ENCODE assay signal across 8 mouse cellular contexts in the genomic region with DNA sequence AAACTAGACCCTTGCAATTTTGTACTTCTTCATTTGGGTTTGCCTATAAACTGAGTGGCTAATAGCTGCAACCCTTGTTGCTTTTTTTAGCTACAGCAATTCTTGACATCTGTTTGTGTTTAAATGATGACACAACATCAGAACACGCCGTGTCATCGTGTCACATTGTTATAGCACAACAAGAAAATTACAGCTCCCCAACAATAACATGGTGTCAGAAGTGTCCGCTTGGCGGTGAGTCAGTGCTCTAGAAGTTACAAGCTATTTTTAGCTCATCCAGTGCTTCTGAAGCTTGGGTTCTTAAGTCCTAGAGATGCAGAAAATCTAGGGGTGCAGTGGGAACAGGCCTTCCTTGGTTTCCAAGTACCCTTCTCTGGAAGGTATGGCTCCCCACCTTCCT. TPM values are rescaled to one million over a fixed set of nuclear protein-coding genes. Genes with fewer than 3 reads are reported as not detected.
DNase-seq lines count a peak whose midpoint lies in the region; ATAC-seq and TF ChIP-seq lines count a peak whose summit lies in the region.

No protein-coding gene starts in this region.

- H3K4me1 ChIP-seq in heart, embryonic 13.5 days, result peaks cover 23% of the 10 kb centered on the region
- H3K4me1 ChIP-seq in liver, embryonic 14.5 days (replicated peaks; ENCODE audit: control insufficient read depth in 2 of 2, insufficient read depth in 2 of 2, low read length in 1 of 2), result peaks cover 0 to 7% of the 10 kb centered on the region in 2 experiments; a peak in 2 of 4 replicates
- H3K4me1 ChIP-seq in neural tube, embryonic 15.5 days, result peaks cover 18% of the 10 kb centered on the region
- peaks cover 4% of the 10 kb centered on the region for H3K4me1 ChIP-seq in thymus, adult 2 months (replicated peaks; ENCODE audit: control insufficient read depth, insufficient read depth, low read length)

- 19% methylated on average over 5 of the region's 5 CpGs for WGBS in heart, embryonic 13.5 days
- WGBS in liver, embryonic 14.5 days (ENCODE audit: insufficient replicate concordance), result 47% methylated on average over 5 of the region's 5 CpGs
- 55% methylated on average over 5 of the region's 5 CpGs for WGBS in neural tube, embryonic 15.5 days
- 66% methylated on average over 5 of the region's 5 CpGs for WGBS in thymus, adult 2 months

- TF ChIP-seq CTCF in layer of hippocampus, adult 2 months (conservative IDR thresholded peaks at IDR 0.05), result no peak
- no peak for TF ChIP-seq CTCF in Patski (IDR thresholded peaks at IDR 0.05)
- no peak for TF ChIP-seq CTCF in liver, embryonic 14.5 days (IDR thresholded peaks at IDR 0.05; ENCODE audit: low read depth)
- TF ChIP-seq CTCF in thymus, adult 2 months (IDR thresholded peaks at IDR 0.05; ENCODE audit: borderline replicate concordance, control insufficient read depth, extremely low read depth, insufficient read depth, low read length, poor library complexity), result no peak

- no peak for DNase-seq in layer of hippocampus, adult 2 months (ENCODE audit: low spot score in 2 of 2)
- no peak for DNase-seq in layer of hippocampus, adult 9-10 months (ENCODE audit: low spot score)
- DNase-seq in Patski (ENCODE audit: low read depth, low spot score), result peak; percentile 10
- DNase-seq in liver, embryonic 14.5 days (ENCODE audit: low read depth in 3 of 3, low spot score in 3 of 3), result no peak
- no peak for DNase-seq in thymus, adult 2 months
- DNase-seq in kidney, adult 18-20 months, result no peak

- in situ Hi-C loops in Patski (cut with MboI; ENCODE audit: low pct_unique_long_range_greater_than_20kb), result loop anchor here (5.0 kb wide), 1 partner anchor 45 kb away; no protein-coding TSS in a partner anchor

- CTCF ChIA-PET in Patski (lab: Charles Lee), result interaction anchor here (0.8 to 1.4 kb wide), 7 partner anchors 10 to 47 kb away, joined by 3 to 4 read pairs (median 3); no protein-coding TSS in a partner anchor

- TF ChIP-seq EP300 in liver, embryonic 14.5 days (IDR thresholded peaks at IDR 0.05; ENCODE audit: low read depth), result no peak

- POLR2A ChIA-PET in Patski (lab: Charles Lee), result interaction anchor here (1.5 kb wide), 1 partner anchor 42 kb away, joined by 5 read pairs; no protein-coding TSS in a partner anchor

- no peaks in the 10 kb centered on the region for H3K9me3 ChIP-seq in heart, embryonic 13.5 days
- no peaks in the 10 kb centered on the region for H3K9me3 ChIP-seq in liver, embryonic 14.5 days (ENCODE audit: control insufficient read depth, low read length)
- H3K9me3 ChIP-seq in neural tube, embryonic 15.5 days (replicated peaks), result no peaks in the 10 kb centered on the region

- peaks cover 6% of the 10 kb centered on the region for H3K36me3 ChIP-seq in heart, embryonic 13.5 days
- H3K36me3 ChIP-seq in liver, embryonic 14.5 days (replicated peaks; ENCODE audit: control insufficient read depth, insufficient read depth, low read depth), result no peaks in the 10 kb centered on the region
- H3K36me3 ChIP-seq in neural tube, embryonic 15.5 days, result 0 out of 2 replicates have a peak, but pooled peaks cover 4% of the 10 kb centered on the region
- no peaks in the 10 kb centered on the region for H3K36me3 ChIP-seq in thymus, adult 2 months (ENCODE audit: control insufficient read depth, insufficient read depth, low read length)

- ATAC-seq in Patski, result no peak
- no peak for ATAC-seq in heart, embryonic 13.5 days (ENCODE audit: extremely low read depth, insufficient number of reproducible peaks, low FRiP score, low TSS enrichment)
- ATAC-seq in liver, embryonic 14.5 days (ENCODE audit: insufficient read depth), result no peak
- no peak for ATAC-seq in neural tube, embryonic 15.5 days (ENCODE audit: low FRiP score)

- peak overlapping the region; percentile 94 for H3K27ac ChIP-seq in layer of hippocampus, adult 2 months
- peak overlapping the region; percentile 98 for H3K27ac ChIP-seq in heart, embryonic 13.5 days (replicated peaks)
- no peak overlapping the region for H3K27ac ChIP-seq in liver, embryonic 14.5 days
- peak overlapping the region; percentile 92 for H3K27ac ChIP-seq in neural tube, embryonic 15.5 days (replicated peaks)
- H3K27ac ChIP-seq in thymus, adult 2 months (ENCODE audit: control insufficient read depth, insufficient read depth, low read length), result no peak overlapping the region; the same call in 1 of the 2 replicates

- H3K4me3 ChIP-seq in layer of hippocampus, adult 2 months, result peak overlapping the region; percentile 98
- peak overlapping the region; percentile 93 for H3K4me3 ChIP-seq in heart, embryonic 13.5 days
- peak overlapping the region; percentile 53 to 62; a peak in 2 of 4 replicates for H3K4me3 ChIP-seq in liver, embryonic 14.5 days (ENCODE audit: insufficient read depth in 1 of 2, low read depth in 2 of 2, low read length in 2 of 2)
- H3K4me3 ChIP-seq in neural tube, embryonic 15.5 days (replicated peaks), result peak overlapping the region; percentile 65
- no peak overlapping the region for H3K4me3 ChIP-seq in thymus, adult 2 months (ENCODE audit: control insufficient read depth, insufficient read depth, low read length)

- peak overlapping the region; percentile 91 for H3K4me2 ChIP-seq in heart, embryonic 13.5 days
- H3K4me2 ChIP-seq in liver, embryonic 14.5 days (ENCODE audit: low read depth), result peak overlapping the region; percentile 85
- peak overlapping the region; percentile 82 for H3K4me2 ChIP-seq in neural tube, embryonic 15.5 days

- H3K9ac ChIP-seq in heart, embryonic 13.5 days, result peak overlapping the region; percentile 94
- H3K9ac ChIP-seq in liver, embryonic 14.5 days (replicated peaks), result no peak overlapping the region
- peak overlapping the region; percentile 80; the same call in 1 of the 2 replicates for H3K9ac ChIP-seq in neural tube, embryonic 15.5 days (replicated peaks)

- TF ChIP-seq POLR2A in thymus, adult 2 months (IDR thresholded peaks at IDR 0.05; ENCODE audit: control insufficient read depth, extremely low read depth, insufficient read depth, low read length, poor library complexity), result no peak

- no peaks in the 10 kb centered on the region for H3K27me3 ChIP-seq in Patski
- H3K27me3 ChIP-seq in heart, embryonic 13.5 days (replicated peaks), result no peaks in the 10 kb centered on the region
- no peaks in the 10 kb centered on the region for H3K27me3 ChIP-seq in liver, embryonic 14.5 days (ENCODE audit: control insufficient read depth, insufficient read depth, low read length)
- no peaks in the 10 kb centered on the region for H3K27me3 ChIP-seq in neural tube, embryonic 15.5 days (replicated peaks)
- no peaks in the 10 kb centered on the region for H3K27me3 ChIP-seq in thymus, adult 2 months (ENCODE audit: control insufficient read depth, insufficient read depth, low read length)

RNA-seq across cellular contexts. Expression of gene Fam214a, which starts 0.6 kb away (rescaled TPM):
- total RNA-seq in layer of hippocampus, adult 2 months (2021), result 10 to 100 TPM; 47.5 to 52.1 TPM
- polyA plus RNA-seq in Patski (2021), result 14.3 TPM
- 9.7 and 10.5 TPM in 2 replicates for polyA plus RNA-seq in heart, embryonic 13.5 days (2015; fragmentation: Nextera tagmentation; extraction: Ambion mirVana)
- 0.78 TPM in 2 replicates for polyA plus RNA-seq in liver, embryonic 14.5 days (2012; rRNA removed)
- polyA plus RNA-seq in liver, embryonic 14.5 days (2014; fragmentation: Nextera tagmentation; extraction: Ambion mirVana), result 1.5 TPM in 2 replicates
- 17.3 and 19.2 TPM in 2 replicates for polyA plus RNA-seq in neural tube, embryonic 15.5 days (2015; fragmentation: Nextera tagmentation; extraction: Ambion mirVana)
- polyA plus RNA-seq in thymus, adult 2 months (2012; rRNA removed), result 12.9 and 13.6 TPM in 2 replicates

Comparison
In these comparisons a context has a peak if more than half of its experiments do, and no peak if none do; other contexts are left out.
1. H3K27ac ChIP-seq: peak in layer of hippocampus, adult 2 months (single experiment), heart, embryonic 13.5 days (single experiment) and neural tube, embryonic 15.5 days (single experiment); none in liver, embryonic 14.5 days (single experiment) and thymus, adult 2 months (single experiment).
2. Peak in every context shown above with its lines, with median percentiles within 50 percentile points of each other: H3K4me2 ChIP-seq.